Mouse (Mus musculus) small intestine, adult 2 months (tissue): ENCODE results near the gene Hrh3.

Source experiments
- CTCF ChIP-seq: fragments of 200-500 bp; IDR thresholded peaks from 2 replicates; pipeline ENCODE4 v1.5.1; 2012; ENCODE audit warnings: low read depth, mild to moderate bottlenecking, control low read depth, inconsistent platforms, low read length, moderate library complexity, mixed read lengths; ENCODE audit not compliant: insufficient replicate concordance, insufficient read length; ENCODE audit errors: extremely low read depth
- POLR2A ChIP-seq: fragments of 200-500 bp; IDR thresholded peaks from 2 replicates; pipeline ENCODE4 v1.6.1; 2012; ENCODE audit warnings: low read depth, mild to moderate bottlenecking, control low read depth, inconsistent platforms, low read length, moderate library complexity

DNA sequence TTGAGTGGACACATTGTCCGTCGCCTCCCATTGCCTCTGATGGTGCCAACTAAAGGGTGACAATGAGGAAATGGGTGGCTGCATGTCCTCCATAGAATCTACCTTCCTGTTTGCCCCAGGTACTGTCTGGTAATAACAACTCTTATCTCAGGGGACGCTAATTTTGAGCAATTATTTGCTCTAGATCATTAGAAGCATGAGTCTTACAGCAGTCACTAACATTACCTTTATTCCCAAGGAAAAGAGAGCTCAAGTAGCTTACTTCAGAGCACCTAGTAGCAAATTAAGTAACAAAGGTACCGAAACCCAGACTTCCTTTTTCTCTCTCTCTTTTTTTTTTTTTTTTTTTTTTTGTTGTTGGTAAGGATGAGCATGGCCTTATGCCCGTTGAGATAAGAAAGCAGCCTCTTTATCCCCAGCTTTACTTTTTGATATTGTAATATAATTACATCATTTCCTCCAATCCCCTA is 16.0 kb upstream of the Hrh3 start:
- TF ChIP-seq POLR2A (no peak), CTCF (no peak)
